ENCODE assay signal across 10 mouse cellular contexts in genomic region chr12:110031326-110031725, GRCm38 (mm10).
A peak's percentile ranks its signal among the peaks of the same experiment; 100 is the strongest.
DNase-seq lines count a peak whose midpoint lies in the region; ATAC-seq and TF ChIP-seq lines count a peak whose summit lies in the region.
"Had no signal": no experiment of that assay in that cellular context is flagged by ENCODE, and none has a peak within 500 bp of the region (broad histone marks: within the 10 kb centered on the region; RNA-seq: fewer than 3 reads in every experiment).

No protein-coding gene starts in this region.

- intact Hi-C loops in gastrocnemius, adult 2 months (cut with DNase I), result no loop called here
- intact Hi-C loops in gastrocnemius, postnatal 14 days (cut with DNase I; ENCODE audit: low total_unique reads), result no loop called here

- DNase-seq in gastrocnemius, adult 2 months, result no peak
- DNase-seq in gastrocnemius, postnatal 14 days, result no peak
- no peak for DNase-seq in midbrain, postnatal 0 days (ENCODE audit: low spot score)
- peak; percentile 52 for DNase-seq in embryo, embryonic 10 days (ENCODE audit: low spot score)
- DNase-seq in testis, postnatal 10 days (ENCODE audit: low spot score), result peak; percentile 63

- H3K4me3 ChIP-seq in gastrocnemius, adult 2 months, result no peak overlapping the region
- no peak overlapping the region for H3K4me3 ChIP-seq in midbrain, postnatal 0 days (ENCODE audit: low read depth, low read length)
- H3K4me3 ChIP-seq in midbrain, embryonic 16.5 days (ENCODE audit: low read depth, low read length), result no peak overlapping the region
- H3K4me3 ChIP-seq in hindbrain, embryonic 16.5 days (ENCODE audit: low read length), result no peak overlapping the region
- H3K4me3 ChIP-seq in hindbrain, embryonic 13.5 days, result no peak overlapping the region
- H3K4me3 ChIP-seq: forebrain, embryonic 12.5 days; stomach, embryonic 15.5 days had no signal

- H3K27ac ChIP-seq in gastrocnemius, adult 2 months, result no peak overlapping the region
- no peak overlapping the region for H3K27ac ChIP-seq in midbrain, postnatal 0 days (ENCODE audit: low read depth, low read length)
- no peak overlapping the region for H3K27ac ChIP-seq in midbrain, embryonic 16.5 days (ENCODE audit: low read length)
- no peak overlapping the region for H3K27ac ChIP-seq in hindbrain, embryonic 16.5 days (ENCODE audit: low read depth, low read length)
- no peak overlapping the region for H3K27ac ChIP-seq in hindbrain, embryonic 13.5 days
- H3K27ac ChIP-seq: forebrain, embryonic 12.5 days; stomach, embryonic 15.5 days had no signal

- H3K27me3 ChIP-seq in midbrain, postnatal 0 days (ENCODE audit: insufficient read depth, low read length), result no peaks in the 10 kb centered on the region
- H3K27me3 ChIP-seq in midbrain, embryonic 16.5 days (ENCODE audit: control insufficient read depth, insufficient read depth, low read depth, low read length), result no peaks in the 10 kb centered on the region
- H3K27me3 ChIP-seq in hindbrain, embryonic 16.5 days (replicated peaks; ENCODE audit: control insufficient read depth, insufficient read depth, low read length), result no peaks in the 10 kb centered on the region
- peaks cover 11% of the 10 kb centered on the region; the same call in 1 of the 2 replicates for H3K27me3 ChIP-seq in hindbrain, embryonic 13.5 days
- H3K27me3 ChIP-seq: stomach, embryonic 15.5 days had no signal

- no peaks in the 10 kb centered on the region; the same call in 1 of the 2 replicates for H3K4me1 ChIP-seq in midbrain, postnatal 0 days (ENCODE audit: insufficient read depth, low read length)
- H3K4me1 ChIP-seq in midbrain, embryonic 16.5 days (ENCODE audit: control insufficient read depth, insufficient read depth, low read length), result peaks cover 3% of the 10 kb centered on the region
- peaks cover 2% of the 10 kb centered on the region for H3K4me1 ChIP-seq in hindbrain, embryonic 16.5 days (ENCODE audit: control insufficient read depth, insufficient read depth, low read depth, low read length)
- peaks cover 19% of the 10 kb centered on the region for H3K4me1 ChIP-seq in hindbrain, embryonic 13.5 days (replicated peaks)
- H3K4me1 ChIP-seq: stomach, embryonic 15.5 days had no signal

- H3K4me2 ChIP-seq in midbrain, postnatal 0 days (ENCODE audit: low read depth, low read length, poor library complexity, severe bottlenecking), result no peak overlapping the region
- H3K4me2 ChIP-seq in midbrain, embryonic 16.5 days (ENCODE audit: low read length), result no peak overlapping the region
- H3K4me2 ChIP-seq in hindbrain, embryonic 16.5 days (ENCODE audit: low read length), result no peak overlapping the region
- no peak overlapping the region for H3K4me2 ChIP-seq in hindbrain, embryonic 13.5 days
- H3K4me2 ChIP-seq: forebrain, embryonic 12.5 days; stomach, embryonic 15.5 days had no signal

- WGBS in midbrain, postnatal 0 days, result 57% methylated on average over 6 of the region's 6 CpGs
- WGBS in midbrain, embryonic 16.5 days, result 53% methylated on average over 6 of the region's 6 CpGs
- WGBS in hindbrain, embryonic 16.5 days, result 55% methylated on average over 6 of the region's 6 CpGs
- 58% methylated on average over 6 of the region's 6 CpGs for WGBS in hindbrain, embryonic 13.5 days

- H3K9me3 ChIP-seq in midbrain, postnatal 0 days (ENCODE audit: low read length), result no peaks in the 10 kb centered on the region
- H3K9me3 ChIP-seq in midbrain, embryonic 16.5 days (replicated peaks; ENCODE audit: control insufficient read depth, low read length, poor library complexity, severe bottlenecking), result no peaks in the 10 kb centered on the region
- no peaks in the 10 kb centered on the region for H3K9me3 ChIP-seq in hindbrain, embryonic 16.5 days (ENCODE audit: control insufficient read depth, low read length)
- no peaks in the 10 kb centered on the region for H3K9me3 ChIP-seq in hindbrain, embryonic 13.5 days
- H3K9me3 ChIP-seq: forebrain, embryonic 12.5 days; stomach, embryonic 15.5 days had no signal

- no peak overlapping the region for H3K9ac ChIP-seq in midbrain, postnatal 0 days (replicated peaks; ENCODE audit: low read length, poor library complexity, severe bottlenecking)
- H3K9ac ChIP-seq in midbrain, embryonic 16.5 days (ENCODE audit: low read depth, low read length), result no peak overlapping the region
- H3K9ac ChIP-seq in hindbrain, embryonic 16.5 days (ENCODE audit: low read depth, low read length), result no peak overlapping the region
- no peak overlapping the region for H3K9ac ChIP-seq in hindbrain, embryonic 13.5 days
- H3K9ac ChIP-seq: forebrain, embryonic 12.5 days; stomach, embryonic 15.5 days had no signal

- no peak for ATAC-seq in midbrain, postnatal 0 days (ENCODE audit: low FRiP score)
- no peak for ATAC-seq in midbrain, embryonic 16.5 days
- no peak for ATAC-seq in hindbrain, embryonic 16.5 days
- ATAC-seq in hindbrain, embryonic 13.5 days (ENCODE audit: low FRiP score), result no peak

- H3K36me3 ChIP-seq in midbrain, postnatal 0 days (ENCODE audit: insufficient read depth, low read length), result no peaks in the 10 kb centered on the region
- no peaks in the 10 kb centered on the region for H3K36me3 ChIP-seq in midbrain, embryonic 16.5 days (ENCODE audit: control insufficient read depth, insufficient read depth, low read length)
- H3K36me3 ChIP-seq in hindbrain, embryonic 16.5 days (ENCODE audit: control insufficient read depth, insufficient read depth, low read length), result no peaks in the 10 kb centered on the region
- no peaks in the 10 kb centered on the region for H3K36me3 ChIP-seq in hindbrain, embryonic 13.5 days
- H3K36me3 ChIP-seq: forebrain, embryonic 12.5 days; stomach, embryonic 15.5 days had no signal

- TF ChIP-seq CTCF in gastrocnemius, adult 2 months (IDR thresholded peaks at IDR 0.05), result peak; percentile 43; the same call in 1 of the 2 replicates
- TF ChIP-seq CTCF in midbrain, postnatal 0 days (IDR thresholded peaks at IDR 0.05), result peak; percentile 62

Comparison
In these comparisons a context has a peak if more than half of its experiments do, and no peak if none do; other contexts are left out.
1. DNase-seq: peak in embryo, embryonic 10 days (single experiment) and testis, postnatal 10 days (single experiment); none in gastrocnemius, adult 2 months (single experiment), gastrocnemius, postnatal 14 days (single experiment) and midbrain, postnatal 0 days (single experiment).